Mouse (Mus musculus): Measurements from ENCODE around the gene Ptafr.

DNA sequence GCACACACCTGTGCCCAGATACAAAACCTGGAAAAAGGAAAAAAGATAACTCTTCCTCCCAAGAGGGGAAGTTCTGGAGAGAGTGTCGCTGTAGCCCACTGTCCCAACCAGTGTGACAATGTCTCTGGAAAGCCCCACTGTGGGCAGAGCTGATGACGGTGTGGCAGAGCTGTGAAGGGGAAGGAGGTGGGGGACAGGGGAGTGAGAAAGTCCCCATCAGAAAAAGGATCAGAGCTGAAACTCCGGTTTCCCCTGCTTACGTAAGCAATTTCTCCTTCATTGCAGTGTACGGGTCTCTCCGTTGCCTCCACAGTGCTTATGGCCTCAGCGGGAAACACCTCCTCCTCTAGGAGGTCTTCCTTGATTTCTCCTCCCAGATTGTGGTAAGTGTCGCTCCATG is 47.5 kb downstream of the Ptafr start:
- no peak for TF ChIP-seq CTCF (IDR thresholded peaks at IDR 0.05; ENCODE audit: borderline replicate concordance, insufficient read depth, low read depth, low read length)
- TF ChIP-seq POLR2A (IDR thresholded peaks at IDR 0.05; ENCODE audit: borderline replicate concordance, insufficient read depth, low read length), result no peak

Data from cerebellum, adult 2 months (tissue).